Comparison of ENCODE assay signal across 11 mouse cellular contexts in the genomic region with DNA sequence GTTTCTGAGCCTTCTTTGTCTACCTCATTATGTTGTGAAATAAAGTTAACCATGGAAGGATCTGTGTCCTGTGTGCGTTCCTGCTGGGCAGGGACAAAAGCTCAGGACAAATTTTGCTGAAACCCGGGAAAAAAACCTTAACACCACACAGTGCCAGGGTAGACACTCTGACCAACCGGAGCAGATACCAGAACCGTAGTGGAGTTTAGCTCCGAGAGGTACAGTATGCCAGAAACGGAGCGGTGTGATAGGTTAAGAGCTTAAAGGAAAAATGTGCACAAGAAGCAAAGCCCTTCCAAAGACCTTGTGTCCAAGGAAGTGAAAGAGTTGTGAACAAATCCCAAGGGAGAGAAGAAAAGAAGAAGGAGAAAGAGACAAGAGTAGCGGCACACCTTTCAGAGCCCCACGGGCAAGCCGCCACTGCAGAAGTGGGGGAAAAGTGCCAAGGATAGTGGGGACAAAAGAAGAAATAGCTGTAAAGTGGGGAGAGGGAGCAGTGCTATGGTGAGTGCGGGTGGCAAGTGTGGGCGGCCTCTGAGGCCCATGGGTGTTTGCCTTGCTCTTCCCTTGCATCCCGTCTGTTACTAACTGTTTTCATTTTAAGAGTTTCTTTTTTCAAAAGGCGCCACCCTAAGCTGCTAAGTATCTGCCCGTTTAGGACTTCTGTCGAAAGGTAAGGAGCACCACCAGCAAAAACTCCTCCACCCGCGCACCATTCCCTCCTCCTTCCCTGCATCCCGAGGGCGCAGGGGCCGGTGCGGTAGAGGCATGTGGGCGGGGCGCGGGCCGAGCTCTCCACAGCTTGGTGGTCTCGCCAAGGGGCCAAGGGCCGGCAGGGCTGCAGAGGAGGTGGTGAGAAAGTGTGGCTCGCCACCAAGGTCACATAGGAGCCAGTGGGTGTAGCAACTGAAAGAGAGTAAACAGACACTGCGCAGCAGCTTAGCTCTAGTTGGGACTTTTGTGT. TPM values are rescaled to one million over a fixed set of nuclear protein-coding genes. Genes with fewer than 3 reads are reported as not detected.
DNase-seq lines count a peak whose midpoint lies in the region; ATAC-seq and TF ChIP-seq lines count a peak whose summit lies in the region.
"Had no signal": no experiment of that assay in that cellular context is flagged by ENCODE, and none has a peak within 500 bp of the region (broad histone marks: within the 10 kb centered on the region; RNA-seq: fewer than 3 reads in every experiment).

No protein-coding gene starts in this region.

- no peaks in the 10 kb centered on the region for H3K36me3 ChIP-seq in heart, embryonic 12.5 days
- no peaks in the 10 kb centered on the region for H3K36me3 ChIP-seq in hindbrain, embryonic 10.5 days
- H3K36me3 ChIP-seq in midbrain, embryonic 13.5 days, result no peaks in the 10 kb centered on the region

- no peaks in the 10 kb centered on the region for H3K4me1 ChIP-seq in heart, embryonic 12.5 days (replicated peaks)
- no peaks in the 10 kb centered on the region for H3K4me1 ChIP-seq in hindbrain, embryonic 10.5 days (replicated peaks)
- no peaks in the 10 kb centered on the region for H3K4me1 ChIP-seq in midbrain, embryonic 13.5 days (replicated peaks)

- no peak for TF ChIP-seq CTCF in brain, embryonic 14.5 days (IDR thresholded peaks at IDR 0.05; ENCODE audit: borderline replicate concordance, extremely low read depth, insufficient read depth, insufficient read length)

- DNase-seq in heart, postnatal 4 days, result no peak
- peak; percentile 18 for DNase-seq in brain, embryonic 14.5 days (ENCODE audit: low read depth)
- DNase-seq in hindbrain, embryonic 10.5 days (ENCODE audit: low spot score), result peak; percentile 2
- no peak for DNase-seq in spleen, postnatal 36 days (ENCODE audit: low spot score in 2 of 2)
- DNase-seq in cerebellum, adult 11 months, result no peak
- no peak for DNase-seq in layer of hippocampus, postnatal 36 days
- DNase-seq: B cell, adult 2 months; kidney, adult 11 months; lung, embryonic 14.5 days had no signal

- peak overlapping the region; percentile 34 for H3K4me3 ChIP-seq in heart, embryonic 12.5 days
- H3K4me3 ChIP-seq in hindbrain, embryonic 10.5 days, result peak overlapping the region; percentile 39
- peak overlapping the region; percentile 41 for H3K4me3 ChIP-seq in midbrain, embryonic 13.5 days (replicated peaks)

- 0 out of 2 replicates have a peak, but pooled peaks have one; percentile 9 for ATAC-seq in heart, embryonic 12.5 days (ENCODE audit: insufficient number of reproducible peaks, low FRiP score)
- peak; percentile 82 for ATAC-seq in midbrain, embryonic 13.5 days

- peak overlapping the region; percentile 64 for H3K4me2 ChIP-seq in heart, embryonic 12.5 days
- peak overlapping the region; percentile 59 for H3K4me2 ChIP-seq in midbrain, embryonic 13.5 days (replicated peaks)
- H3K4me2 ChIP-seq: lung, embryonic 14.5 days had no signal

- no peak for TF ChIP-seq POLR2A in brain, embryonic 14.5 days (IDR thresholded peaks at IDR 0.05; ENCODE audit: borderline replicate concordance, extremely low read depth, insufficient read depth, insufficient read length, poor library complexity, severe bottlenecking)

- no peak overlapping the region for H3K27ac ChIP-seq in heart, embryonic 12.5 days (ENCODE audit: poor library complexity, severe bottlenecking)
- H3K27ac ChIP-seq in hindbrain, embryonic 10.5 days, result no peak overlapping the region
- H3K27ac ChIP-seq in midbrain, embryonic 13.5 days, result no peak overlapping the region

- WGBS in heart, embryonic 12.5 days, result 33% methylated on average over 30 of the region's 30 CpGs
- WGBS in hindbrain, embryonic 10.5 days, result 42% methylated on average over 30 of the region's 30 CpGs
- WGBS in midbrain, embryonic 13.5 days, result 43% methylated on average over 30 of the region's 30 CpGs

- H3K9me3 ChIP-seq in heart, embryonic 12.5 days (replicated peaks), result peaks cover 8% of the 10 kb centered on the region
- peaks cover 12% of the 10 kb centered on the region; the same call in 1 of the 2 replicates for H3K9me3 ChIP-seq in hindbrain, embryonic 10.5 days
- H3K9me3 ChIP-seq in midbrain, embryonic 13.5 days, result no peaks in the 10 kb centered on the region

- H3K27me3 ChIP-seq in heart, embryonic 12.5 days (replicated peaks), result no peaks in the 10 kb centered on the region
- no peaks in the 10 kb centered on the region for H3K27me3 ChIP-seq in hindbrain, embryonic 10.5 days (ENCODE audit: insufficient read depth, poor library complexity, severe bottlenecking)
- H3K27me3 ChIP-seq in midbrain, embryonic 13.5 days, result no peaks in the 10 kb centered on the region

- no peak overlapping the region for H3K9ac ChIP-seq in heart, embryonic 12.5 days
- peak overlapping the region; percentile 46; the same call in 1 of the 2 replicates for H3K9ac ChIP-seq in midbrain, embryonic 13.5 days (replicated peaks)
- H3K9ac ChIP-seq: lung, embryonic 14.5 days had no signal

RNA-seq across cellular contexts. Expression of a gene that starts 25.5 kb away (rescaled TPM):
- polyA plus RNA-seq in heart, embryonic 12.5 days (2016; fragmentation: Nextera tagmentation; extraction: Ambion mirVana), result not detected in 2 replicates
- not detected for total RNA-seq in heart, postnatal 4 days (2021)
- not detected in 2 replicates for polyA plus RNA-seq in brain, embryonic 14.5 days (2012; rRNA removed)
- not detected in 2 replicates for polyA plus RNA-seq in hindbrain, embryonic 10.5 days (2016; fragmentation: Nextera tagmentation; extraction: Ambion mirVana)
- not detected in 2 replicates for polyA plus RNA-seq in midbrain, embryonic 13.5 days (2015; fragmentation: Nextera tagmentation; extraction: Ambion mirVana)
- not detected for total RNA-seq in layer of hippocampus, postnatal 36 days (2021)
- polyA plus RNA-seq: lung, embryonic 14.5 days had no signal

RNA-seq across cellular contexts. Expression of a gene that starts 32.2 kb away (rescaled TPM):
- not detected in 2 replicates for polyA plus RNA-seq in heart, embryonic 12.5 days (2016; fragmentation: Nextera tagmentation; extraction: Ambion mirVana)
- not detected for total RNA-seq in heart, postnatal 4 days (2021)
- not detected in 2 replicates for polyA plus RNA-seq in brain, embryonic 14.5 days (2012; rRNA removed)
- polyA plus RNA-seq in hindbrain, embryonic 10.5 days (2016; fragmentation: Nextera tagmentation; extraction: Ambion mirVana), result not detected in 2 replicates
- polyA plus RNA-seq in midbrain, embryonic 13.5 days (2015; fragmentation: Nextera tagmentation; extraction: Ambion mirVana), result not detected in 2 replicates
- total RNA-seq in layer of hippocampus, postnatal 36 days (2021), result not detected
- polyA plus RNA-seq: lung, embryonic 14.5 days had no signal

Comparison
In these comparisons a context has a peak if more than half of its experiments do, and no peak if none do; other contexts are left out.
1. DNase-seq: peak in brain, embryonic 14.5 days (single experiment) and hindbrain, embryonic 10.5 days (single experiment); none in heart, postnatal 4 days (single experiment), spleen, postnatal 36 days (0 of 2), cerebellum, adult 11 months (single experiment) and layer of hippocampus, postnatal 36 days (0 of 2).
2. Peak in every context shown above with its lines, with median percentiles within 50 percentile points of each other: H3K4me3 ChIP-seq.